Mouse (Mus musculus) bone marrow, adult 2 months (tissue): ENCODE measurements around the gene Atxn1.

ENCODE experiments used
- CTCF ChIP-seq: fragments of 200-500 bp; IDR thresholded peaks from 2 replicates; pipeline ENCODE4 v1.5.1; 2011; ENCODE audit warnings: low read length, control low read depth; ENCODE audit not compliant: control insufficient read depth, insufficient read depth
- POLR2A ChIP-seq: fragments of 200-500 bp; IDR thresholded peaks from 2 replicates; pipeline ENCODE4 v1.6.1; 2011; ENCODE audit warnings: low read depth, mild to moderate bottlenecking, control low read depth, low read length, borderline replicate concordance; ENCODE audit not compliant: control insufficient read depth

- TF ChIP-seq CTCF (no peak), POLR2A (no peak)
Measured at GRCm38 (mm10) chr13:45538091-45538490, 426.7 kb downstream of the Atxn1 start.
